8 mouse cellular contexts compared by ENCODE assay signal in genomic region chr2:152819926-152820325, GRCm38 (mm10). TPM values are rescaled to one million over a fixed set of nuclear protein-coding genes. Genes with fewer than 3 reads are reported as not detected.
A peak's percentile ranks its signal among the peaks of the same experiment; 100 is the strongest.
DNase-seq lines count a peak whose midpoint lies in the region; ATAC-seq lines count a peak whose summit lies in the region.

No protein-coding gene starts in this region.

- no peak overlapping the region for H3K9ac ChIP-seq in intestine, embryonic 15.5 days
- H3K9ac ChIP-seq in neural tube, embryonic 13.5 days = no peak overlapping the region

- ATAC-seq in intestine, embryonic 15.5 days = no peak
- no peak for ATAC-seq in neural tube, embryonic 13.5 days (ENCODE audit: low read depth)

- peaks cover 45% of the 10 kb centered on the region for H3K4me1 ChIP-seq in intestine, embryonic 15.5 days (replicated peaks)
- peaks cover 88% of the 10 kb centered on the region for H3K4me1 ChIP-seq in neural tube, embryonic 13.5 days (replicated peaks)

- H3K4me2 ChIP-seq in intestine, embryonic 15.5 days (replicated peaks) = 0 out of 2 replicates have a peak overlapping the region, but pooled peaks have one; percentile 10
- H3K4me2 ChIP-seq in neural tube, embryonic 13.5 days = no peak overlapping the region

- no peaks in the 10 kb centered on the region for H3K9me3 ChIP-seq in intestine, embryonic 15.5 days
- no peaks in the 10 kb centered on the region for H3K9me3 ChIP-seq in neural tube, embryonic 13.5 days

- peaks cover 9% of the 10 kb centered on the region; the same call in 1 of the 2 replicates for H3K36me3 ChIP-seq in intestine, embryonic 15.5 days
- peaks cover 28% of the 10 kb centered on the region for H3K36me3 ChIP-seq in neural tube, embryonic 13.5 days

- WGBS in intestine, embryonic 15.5 days = 76% methylated on average over 4 of the region's 4 CpGs
- WGBS in neural tube, embryonic 13.5 days = 55% methylated on average over 4 of the region's 4 CpGs

- DNase-seq in gastrocnemius, adult 18-20 months (ENCODE audit: low spot score) = peak; percentile 45
- no peak for DNase-seq in gastrocnemius, postnatal 36 days
- DNase-seq in thymus, postnatal 25 days = peak; percentile 15
- no peak for DNase-seq in thymus, postnatal 0 days (ENCODE audit: low spot score)
- DNase-seq in spleen, postnatal 36 days (ENCODE audit: low spot score in 2 of 2) = no peak
- no peak for DNase-seq in ovary, postnatal 10 days (ENCODE audit: low spot score)

- peak overlapping the region; percentile 73 for H3K27ac ChIP-seq in intestine, embryonic 15.5 days
- peak overlapping the region; percentile 64 for H3K27ac ChIP-seq in neural tube, embryonic 13.5 days (replicated peaks)

- H3K27me3 ChIP-seq in intestine, embryonic 15.5 days (replicated peaks) = no peaks in the 10 kb centered on the region
- no peaks in the 10 kb centered on the region for H3K27me3 ChIP-seq in neural tube, embryonic 13.5 days

- H3K4me3 ChIP-seq in intestine, embryonic 15.5 days (replicated peaks) = no peak overlapping the region
- H3K4me3 ChIP-seq in neural tube, embryonic 13.5 days = no peak overlapping the region

- intact Hi-C loops in gastrocnemius, postnatal 36 days (cut with DNase I) = loop anchor here (5.0 kb wide), 1 partner anchor 33 kb away; no protein-coding TSS in a partner anchor

RNA-seq across cellular contexts. Expression of gene Bcl2l1, which starts 11.6 kb away (rescaled TPM):
- 10 to 100 TPM; 20.6 to 30.6 TPM for total RNA-seq in gastrocnemius, adult 18-20 months (2021)
- 10 to 100 TPM; 15.4 to 17.6 TPM for total RNA-seq in gastrocnemius, postnatal 36 days (2021)
- 178 TPM in 2 replicates for polyA plus RNA-seq in thymus, postnatal 0 days (2015; fragmentation: Nextera tagmentation; extraction: Ambion mirVana)
- 61.9 and 64.0 TPM in 2 replicates for polyA plus RNA-seq in intestine, embryonic 15.5 days (2015; fragmentation: Nextera tagmentation; extraction: Ambion mirVana)
- 151 and 153 TPM in 2 replicates for polyA plus RNA-seq in neural tube, embryonic 13.5 days (2015; fragmentation: Nextera tagmentation; extraction: Ambion mirVana)

RNA-seq across cellular contexts. Expression of gene Tpx2, which starts 27.8 kb away (rescaled TPM):
- total RNA-seq in gastrocnemius, adult 18-20 months (2021) = 1 to 10 TPM; 1.6 to 5.3 TPM
- 1 to 10 TPM; 1.4 to 1.9 TPM for total RNA-seq in gastrocnemius, postnatal 36 days (2021)
- polyA plus RNA-seq in thymus, postnatal 0 days (2015; fragmentation: Nextera tagmentation; extraction: Ambion mirVana) = 72.5 and 81.3 TPM in 2 replicates
- 60.1 and 67.6 TPM in 2 replicates for polyA plus RNA-seq in intestine, embryonic 15.5 days (2015; fragmentation: Nextera tagmentation; extraction: Ambion mirVana)
- polyA plus RNA-seq in neural tube, embryonic 13.5 days (2015; fragmentation: Nextera tagmentation; extraction: Ambion mirVana) = 15.1 and 21.3 TPM in 2 replicates

Comparison
In these comparisons a context has a peak if more than half of its experiments do, and no peak if none do; other contexts are left out.
1. DNase-seq: peak in gastrocnemius, adult 18-20 months (single experiment) and thymus, postnatal 25 days (single experiment); none in gastrocnemius, postnatal 36 days (0 of 2), thymus, postnatal 0 days (single experiment), spleen, postnatal 36 days (0 of 2) and ovary, postnatal 10 days (single experiment).